Mouse (Mus musculus) lung, embryonic 14.5 days (tissue): ENCODE data around the gene Olfr165. TPM values are rescaled to one million over a fixed set of nuclear protein-coding genes. Genes with fewer than 3 reads are reported as not detected.
"Not testable (repeated sequence)": the region's sequence is repeated elsewhere in the genome, so short reads cannot be mapped to it uniquely, and the experiment has no call there.

ENCODE experiments used
- ATAC-seq: fragments of 200-750 bp; cut with Nextera tagmentation; 2 replicates; pipeline ENCODE4 v1.8.0; 2017; ENCODE audit warnings: mild to moderate bottlenecking, moderate TSS enrichment, moderate library complexity; ENCODE audit not compliant: insufficient read depth
- DNase-seq: peaks from one replicate; pipeline ENCODE4 v3.0.0-alpha.2; 2015
- H3K27ac ChIP-seq: fragments of 300-500 bp; sonication (generic); 2 replicates; pipeline ENCODE4 v1.5.1; 2014; ENCODE audit warnings: low read depth, mild to moderate bottlenecking, moderate library complexity
- H3K27me3 ChIP-seq: fragments of 300-500 bp; sonication (generic); 2 replicates; pipeline ENCODE4 v1.6.1; 2014; ENCODE audit warnings: low read length, control low read depth; ENCODE audit not compliant: insufficient read depth
- H3K36me3 ChIP-seq: fragments of 300-500 bp; sonication (generic); 2 replicates; pipeline ENCODE4 v1.6.1; 2014; ENCODE audit warnings: control low read depth; ENCODE audit not compliant: insufficient read depth
- H3K4me1 ChIP-seq: fragments of 300-500 bp; sonication (generic); 2 replicates; pipeline ENCODE4 v1.6.1; 2014; ENCODE audit warnings: antibody characterized with exemption, control low read depth; ENCODE audit not compliant: insufficient read depth
- H3K4me2 ChIP-seq: fragments of 300-500 bp; sonication (generic); 2 replicates; pipeline ENCODE4 v1.6.1; 2014; ENCODE audit warnings: mild to moderate bottlenecking
- H3K4me3 ChIP-seq: fragments of 300-500 bp; sonication (generic); 2 replicates; pipeline ENCODE4 v1.5.1; 2014; ENCODE audit warnings: low read depth, low read length
- H3K9ac ChIP-seq: fragments of 300-500 bp; sonication (generic); 2 replicates; pipeline ENCODE4 v1.6.1; 2014
- H3K9me3 ChIP-seq: fragments of 300-500 bp; sonication (generic); 2 replicates; pipeline ENCODE4 v1.6.1; 2016; ENCODE audit warnings: low read depth, low read length, control low read depth
- CTCF ChIP-seq: IDR thresholded peaks from 2 replicates; pipeline ENCODE4 v1.5.1; 2016; ENCODE audit warnings: antibody characterized with exemption, low read depth
- WGBS: fragments of 180-500 bp; shearing (Covaris S2); extraction: QIAGEN DNeasy Blood & Tissue Kit; methylation state at CpG from one replicate; pipeline ENCODE4 v1.1.7; 2014; 5-methylcytosine and 5-hydroxymethylcytosine counted together
- polyA plus RNA-seq: library from polyadenylated mRNA; unstranded; fragments of >200 nt; fragmentation: Nextera tagmentation; extraction: Ambion mirVana; gene quantifications from 2 replicates; pipeline ENCODE4 v1.2.1, GENCODE M21; 2014

The Olfr165 gene
- not detected in 2 replicates for polyA plus RNA-seq

- Histone ChIP-seq H3K27me3 (no peaks in the 10 kb centered on the region), H3K36me3 (no peaks in the 10 kb centered on the region), H3K9ac (no peak within 1 kb of the TSS), H3K27ac (no peak within 1 kb of the TSS), H3K9me3 (no peaks in the 10 kb centered on the region), H3K4me2 (no peak within 1 kb of the TSS), H3K4me3 (no peak within 1 kb of the TSS), H3K4me1 (no peaks in the 10 kb centered on the region)
- no peak for TF ChIP-seq CTCF
- 43% methylated on average over 1 of the region's 1 CpGs for WGBS
- DNase-seq: no peak
- ATAC-seq: no peak
Observed at GRCm38 (mm10) chr16:19423034-19423433, at the start of gene Olfr165. Gene Olfr165 (minus strand): TSS chr16:19423134.

- Histone ChIP-seq H3K27ac (no peak overlapping the region), H3K36me3 (no peaks in the 10 kb centered on the region), H3K9me3 (no peaks in the 10 kb centered on the region), H3K4me1 (no peaks in the 10 kb centered on the region), H3K4me3 (no peak overlapping the region), H3K4me2 (no peak overlapping the region), H3K9ac (no peak overlapping the region), H3K27me3 (no peaks in the 10 kb centered on the region)
- no peak for TF ChIP-seq CTCF
- WGBS: 90% methylated on average over 1 of the region's 1 CpGs
- DNase-seq (no peak), ATAC-seq (no peak)
Observed at GRCm38 (mm10) chr16:19464365-19464764, 41.4 kb upstream of the Olfr165 start.

- ATAC-seq, H3K4me2 ChIP-seq, DNase-seq, H3K9ac ChIP-seq, H3K27me3 ChIP-seq, H3K27ac ChIP-seq, H3K9me3 ChIP-seq, H3K36me3 ChIP-seq, H3K4me1 ChIP-seq, H3K4me3 ChIP-seq: not testable (repeated sequence)
- 77% methylated on average over 4 of the region's 4 CpGs for WGBS
Observed at GRCm38 (mm10) chr16:19458741-19459140, 35.8 kb upstream of the Olfr165 start.

- H3K4me3 ChIP-seq: no peak overlapping the region
- no peaks in the 10 kb centered on the region for H3K36me3 ChIP-seq
- no peak for DNase-seq
- no peaks in the 10 kb centered on the region for H3K4me1 ChIP-seq
- no peaks in the 10 kb centered on the region for H3K27me3 ChIP-seq
- H3K27ac ChIP-seq: no peak overlapping the region
- TF ChIP-seq CTCF: no peak
- no peak overlapping the region for H3K9ac ChIP-seq
- no peak overlapping the region for H3K4me2 ChIP-seq
- H3K9me3 ChIP-seq: no peaks in the 10 kb centered on the region
- no peak for ATAC-seq
- WGBS: 60% methylated on average over 3 of the region's 3 CpGs
Observed at GRCm38 (mm10) chr16:19387984-19388383, 35.0 kb downstream of the Olfr165 start.

Other genes with a start within 250 kb of the Olfr165 start
- not detected in 2 replicates for gene Olfr164, start 109.1 kb downstream of the Olfr165 start, polyA plus RNA-seq
- gene Olfr166, start 60.6 kb upstream of the Olfr165 start, polyA plus RNA-seq: not detected in 2 replicates
- not detected in 2 replicates for gene Olfr167, start 99.1 kb upstream of the Olfr165 start, polyA plus RNA-seq
- not detected in 2 replicates for gene Olfr168, start 112.4 kb upstream of the Olfr165 start, polyA plus RNA-seq
- gene Olfr169, start 148.7 kb upstream of the Olfr165 start, polyA plus RNA-seq: not detected in 2 replicates
- gene Olfr170, start 188.7 kb upstream of the Olfr165 start, polyA plus RNA-seq: not detected in 2 replicates
- gene Olfr171, start 206.8 kb upstream of the Olfr165 start, polyA plus RNA-seq: not detected in 2 replicates